Mouse (Mus musculus): Measurements from ENCODE around the gene Fhit. TPM values are rescaled to one million over a fixed set of nuclear protein-coding genes. Genes with fewer than 3 reads are reported as not detected.

The Fhit gene
- polyA plus RNA-seq, 1 experiment from 2014 or later, result 11.4 TPM

DNA sequence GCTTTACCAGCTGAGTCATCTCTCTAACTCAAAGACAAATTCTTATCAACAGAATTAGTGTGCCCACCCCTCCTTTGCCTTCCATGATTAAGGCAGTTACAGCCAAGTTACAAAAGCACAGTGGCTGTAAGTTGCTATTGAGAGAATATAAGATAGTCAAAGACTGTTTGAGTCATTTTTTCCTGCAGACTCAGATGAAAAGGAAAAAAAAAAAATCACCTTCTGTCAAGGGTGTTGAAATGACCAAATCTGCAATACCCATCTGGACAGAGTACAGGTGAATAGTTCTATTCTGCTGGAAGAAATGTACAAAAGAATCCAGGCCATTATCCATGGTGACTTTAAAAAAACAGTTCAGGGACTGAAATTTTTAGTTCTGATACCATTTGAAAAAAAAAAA, 716.5 kb downstream of the Fhit start:
- H3K27me3 ChIP-seq (replicated peaks), result no peaks in the 10 kb centered on the region
- H3K4me3 ChIP-seq (replicated peaks), result no peak overlapping the region
- H3K27ac ChIP-seq, result no peak overlapping the region
- no peak overlapping the region for H3K9ac ChIP-seq
- no peak for ATAC-seq
- no peaks in the 10 kb centered on the region for H3K9me3 ChIP-seq
- no peak overlapping the region for H3K4me2 ChIP-seq (replicated peaks)
- H3K36me3 ChIP-seq, result no peaks in the 10 kb centered on the region
- no peaks in the 10 kb centered on the region for H3K4me1 ChIP-seq (replicated peaks)

GRCm38 (mm10) chr14:10439007-10439749, 722.7 kb downstream of the Fhit start:
- Histone ChIP-seq H3K9me3 (no peaks in the 10 kb centered on the region), H3K27ac (no peak overlapping the region), H3K4me1 (replicated peaks) (no peaks in the 10 kb centered on the region), H3K4me3 (replicated peaks) (no peak overlapping the region), H3K27me3 (replicated peaks) (no peaks in the 10 kb centered on the region), H3K4me2 (replicated peaks) (no peak overlapping the region), H3K36me3 (no peaks in the 10 kb centered on the region), H3K9ac (no peak overlapping the region)
- no peak for ATAC-seq
- 73% methylated on average over 1 of the region's 1 CpGs for WGBS

DNA sequence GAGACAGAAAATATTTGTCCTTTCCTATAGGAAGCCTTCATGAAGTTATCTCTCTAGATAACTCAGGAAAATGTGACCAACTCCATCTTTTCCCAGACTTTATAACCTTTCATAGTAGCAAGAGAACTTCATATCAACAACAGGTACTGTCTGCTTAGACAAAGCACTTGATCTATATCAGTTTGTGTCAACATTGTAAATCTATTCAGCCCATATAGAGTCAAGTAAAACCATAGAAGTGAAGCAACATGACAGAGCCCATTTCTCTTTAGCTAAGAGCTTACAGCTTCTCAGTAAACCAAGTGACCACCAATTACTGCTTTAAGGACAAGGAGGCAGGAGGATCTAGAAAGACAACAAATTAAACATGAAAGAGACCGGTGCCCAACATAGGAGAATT, 725.6 kb downstream of the Fhit start:
- peak; percentile 51; the same call in 1 of the 2 replicates for ATAC-seq
- Histone ChIP-seq H3K4me1 (replicated peaks) (no peaks in the 10 kb centered on the region), H3K27ac (no peak overlapping the region), H3K4me3 (replicated peaks) (no peak overlapping the region), H3K36me3 (no peaks in the 10 kb centered on the region), H3K9ac (no peak overlapping the region), H3K27me3 (replicated peaks) (no peaks in the 10 kb centered on the region), H3K4me2 (replicated peaks) (no peak overlapping the region), H3K9me3 (no peaks in the 10 kb centered on the region)
- 47% methylated on average over 1 of the region's 1 CpGs for WGBS

DNA sequence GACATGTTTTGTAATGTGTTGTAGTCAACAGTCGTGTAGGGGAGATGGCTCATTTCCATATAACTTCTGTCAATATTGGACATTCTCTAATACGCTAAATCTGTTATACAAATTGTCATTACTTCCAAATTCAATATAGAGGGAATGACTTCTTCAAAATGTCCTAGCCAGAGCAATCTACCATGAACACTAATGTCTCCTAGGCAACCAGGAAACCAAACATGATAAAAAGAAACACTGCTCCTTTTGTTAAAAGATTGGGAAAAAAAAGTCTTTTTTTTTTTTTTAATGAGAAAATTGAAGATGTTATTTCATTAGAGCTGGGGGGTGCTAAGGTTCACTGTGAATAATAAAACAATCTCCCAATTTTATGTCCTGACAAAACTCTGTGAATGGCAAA, 729.3 kb downstream of the Fhit start:
- 87% methylated on average over 2 of the region's 2 CpGs for WGBS
- H3K27ac ChIP-seq, result no peak overlapping the region
- H3K9ac ChIP-seq, result no peak overlapping the region
- H3K4me1 ChIP-seq (replicated peaks), result no peaks in the 10 kb centered on the region
- no peaks in the 10 kb centered on the region for H3K9me3 ChIP-seq
- no peaks in the 10 kb centered on the region for H3K36me3 ChIP-seq
- H3K4me2 ChIP-seq (replicated peaks), result no peak overlapping the region
- no peak overlapping the region for H3K4me3 ChIP-seq (replicated peaks)
- H3K27me3 ChIP-seq (replicated peaks), result no peaks in the 10 kb centered on the region
- ATAC-seq, result no peak

- H3K9me3 ChIP-seq, result no peaks in the 10 kb centered on the region
- H3K27ac ChIP-seq, result no peak overlapping the region
- H3K4me1 ChIP-seq (replicated peaks), result no peaks in the 10 kb centered on the region
- no peak overlapping the region for H3K4me3 ChIP-seq (replicated peaks)
- no peak overlapping the region for H3K4me2 ChIP-seq (replicated peaks)
- WGBS, result 84% methylated on average over 3 of the region's 3 CpGs
- H3K36me3 ChIP-seq, result no peaks in the 10 kb centered on the region
- no peak overlapping the region for H3K9ac ChIP-seq
- ATAC-seq, result no peak
- H3K27me3 ChIP-seq (replicated peaks), result no peaks in the 10 kb centered on the region
Observed at GRCm38 (mm10) chr14:10430396-10431000, 731.3 kb downstream of the Fhit start.

- Histone ChIP-seq H3K4me1 (replicated peaks) (no peaks in the 10 kb centered on the region), H3K9ac (no peak overlapping the region), H3K27ac (no peak overlapping the region), H3K36me3 (no peaks in the 10 kb centered on the region), H3K27me3 (replicated peaks) (no peaks in the 10 kb centered on the region), H3K4me3 (replicated peaks) (no peak overlapping the region), H3K4me2 (replicated peaks) (no peak overlapping the region), H3K9me3 (no peaks in the 10 kb centered on the region)
- no peak for ATAC-seq
- WGBS, result 75% methylated on average over 3 of the region's 3 CpGs
Observed at GRCm38 (mm10) chr14:10423499-10423898, 738.3 kb downstream of the Fhit start.

- Histone ChIP-seq H3K36me3 (no peaks in the 10 kb centered on the region), H3K9me3 (no peaks in the 10 kb centered on the region), H3K4me3 (replicated peaks) (no peak overlapping the region), H3K27ac (no peak overlapping the region), H3K9ac (no peak overlapping the region), H3K4me1 (replicated peaks) (no peaks in the 10 kb centered on the region), H3K4me2 (replicated peaks) (no peak overlapping the region), H3K27me3 (replicated peaks) (no peaks in the 10 kb centered on the region)
- 69% methylated on average over 1 of the region's 1 CpGs for WGBS
- no peak for ATAC-seq
Observed at GRCm38 (mm10) chr14:10422261-10422660, 739.6 kb downstream of the Fhit start.

DNA sequence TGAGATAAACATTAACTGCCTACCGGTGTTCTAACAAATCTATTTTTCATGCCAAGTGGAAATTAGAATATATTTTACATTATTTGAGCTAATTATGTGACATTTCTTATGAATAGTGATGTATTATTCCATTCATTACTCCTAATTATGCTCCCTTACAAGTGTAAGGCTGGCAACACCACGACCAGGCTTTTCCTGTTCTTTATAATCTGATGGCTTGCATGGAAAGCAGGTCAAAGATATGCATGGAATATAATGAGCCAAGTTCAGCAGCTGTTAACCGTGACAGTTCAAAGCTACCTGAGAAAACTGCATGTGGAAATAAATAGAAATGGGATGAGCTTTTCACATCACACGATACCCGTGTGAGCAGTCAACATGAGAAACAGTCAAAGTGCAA, 746.8 kb downstream of the Fhit start:
- no peak for ATAC-seq
- H3K4me1 ChIP-seq (replicated peaks), result no peaks in the 10 kb centered on the region
- WGBS, result 93% methylated on average over 5 of the region's 5 CpGs

DNA sequence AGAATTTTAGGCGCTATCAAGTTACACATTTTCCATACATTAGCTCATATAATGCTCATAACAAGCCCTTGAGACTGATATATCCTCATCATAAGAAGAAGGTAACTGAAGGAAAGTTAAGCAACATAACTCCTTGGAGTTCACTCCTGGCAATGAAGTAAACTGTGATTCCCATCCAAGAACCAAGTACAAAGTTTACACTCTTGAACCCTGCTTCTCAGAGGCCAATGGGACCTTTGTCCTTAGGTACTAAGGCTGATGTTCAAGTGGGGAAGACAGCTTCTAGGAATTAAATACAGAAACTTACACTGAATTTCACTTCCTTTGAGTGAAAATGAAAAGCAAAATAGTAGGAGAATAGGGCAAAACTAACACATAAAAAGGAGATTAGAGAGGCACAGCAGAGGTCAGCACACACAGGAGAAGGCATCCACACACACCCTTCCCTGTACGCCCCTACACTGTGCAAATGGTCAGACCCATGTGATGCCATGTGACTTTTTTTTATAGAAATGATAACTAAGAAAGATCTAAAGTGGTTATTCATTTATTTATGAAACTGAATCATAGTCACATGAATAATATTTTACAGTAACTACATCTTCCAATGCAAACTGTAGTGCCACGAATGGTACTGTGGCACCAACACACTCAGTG, 752.4 kb downstream of the Fhit start:
- 0 out of 2 replicates have a peak, but pooled peaks have one; percentile 43 for ATAC-seq
- H3K36me3 ChIP-seq, result no peaks in the 10 kb centered on the region
- H3K4me1 ChIP-seq (replicated peaks), result no peaks in the 10 kb centered on the region
- no peak overlapping the region for H3K27ac ChIP-seq
- H3K27me3 ChIP-seq (replicated peaks), result no peaks in the 10 kb centered on the region
- H3K9ac ChIP-seq, result no peak overlapping the region
- 92% methylated on average over 3 of the region's 3 CpGs for WGBS
- no peaks in the 10 kb centered on the region for H3K9me3 ChIP-seq
- no peak overlapping the region for H3K4me2 ChIP-seq (replicated peaks)
- no peak overlapping the region for H3K4me3 ChIP-seq (replicated peaks)

More for the DNA sequence above, 746.8 kb downstream of the Fhit start:
- Histone ChIP-seq H3K4me2 (replicated peaks) (no peak overlapping the region), H3K36me3 (no peaks in the 10 kb centered on the region), H3K9me3 (no peaks in the 10 kb centered on the region), H3K9ac (no peak overlapping the region), H3K4me3 (replicated peaks) (no peak overlapping the region), H3K27ac (no peak overlapping the region), H3K27me3 (replicated peaks) (no peaks in the 10 kb centered on the region)

- Histone ChIP-seq H3K4me1 (replicated peaks) (no peaks in the 10 kb centered on the region), H3K9me3 (no peaks in the 10 kb centered on the region), H3K4me2 (replicated peaks) (no peak overlapping the region), H3K27ac (no peak overlapping the region), H3K4me3 (replicated peaks) (no peak overlapping the region), H3K9ac (no peak overlapping the region), H3K36me3 (no peaks in the 10 kb centered on the region), H3K27me3 (replicated peaks) (no peaks in the 10 kb centered on the region)
- WGBS, result 83% methylated on average over 1 of the region's 1 CpGs
- no peak for ATAC-seq
Observed at GRCm38 (mm10) chr14:10405346-10405745, 756.5 kb downstream of the Fhit start.

GRCm38 (mm10) chr14:10367783-10368680, 793.8 kb downstream of the Fhit start:
- Histone ChIP-seq H3K4me1 (replicated peaks) (no peaks in the 10 kb centered on the region), H3K9ac (no peak overlapping the region), H3K27me3 (replicated peaks) (no peaks in the 10 kb centered on the region), H3K36me3 (no peaks in the 10 kb centered on the region), H3K27ac (no peak overlapping the region), H3K4me2 (replicated peaks) (no peak overlapping the region), H3K4me3 (replicated peaks) (no peak overlapping the region), H3K9me3 (no peaks in the 10 kb centered on the region)
- WGBS, result 78% methylated on average over 5 of the region's 5 CpGs
- no peak for ATAC-seq

GRCm38 (mm10) chr14:10366808-10367207, 795.0 kb downstream of the Fhit start:
- Histone ChIP-seq H3K9ac (no peak overlapping the region), H3K36me3 (no peaks in the 10 kb centered on the region), H3K9me3 (no peaks in the 10 kb centered on the region), H3K4me3 (replicated peaks) (no peak overlapping the region), H3K4me1 (replicated peaks) (no peaks in the 10 kb centered on the region), H3K4me2 (replicated peaks) (no peak overlapping the region), H3K27ac (no peak overlapping the region), H3K27me3 (replicated peaks) (no peaks in the 10 kb centered on the region)
- no peak for ATAC-seq
- 83% methylated on average over 4 of the region's 4 CpGs for WGBS

Data from intestine, embryonic 15.5 days (tissue).